Mouse (Mus musculus) erythroblast, embryonic 14.5 days (primary cell): ENCODE results near the gene Mgp. TPM values are rescaled to one million over a fixed set of nuclear protein-coding genes. Genes with fewer than 3 reads are reported as not detected.

Experiments used
- H3K27me3 ChIP-seq: 2 replicates; pipeline ENCODE4 v1.6.1; 2012; ENCODE audit warnings: inconsistent platforms; ENCODE audit not compliant: control insufficient read depth
- H3K36me3 ChIP-seq: 2 replicates; pipeline ENCODE4 v1.6.1; 2012; ENCODE audit warnings: mild to moderate bottlenecking, inconsistent platforms; ENCODE audit not compliant: control insufficient read depth
- H3K4me1 ChIP-seq: 2 replicates; pipeline ENCODE4 v1.6.1; 2012; ENCODE audit warnings: inconsistent platforms; ENCODE audit not compliant: control insufficient read depth
- H3K4me3 ChIP-seq: replicated peaks from 2 replicates; pipeline ENCODE3; 2012; ENCODE audit warnings: moderate library complexity, mild to moderate bottlenecking, inconsistent platforms
- H3K9me3 ChIP-seq: 2 replicates; pipeline ENCODE4 v1.6.1; 2012; ENCODE audit warnings: low read length, inconsistent platforms, mixed read lengths; ENCODE audit not compliant: control insufficient read depth
- GATA1 ChIP-seq: IDR thresholded peaks from 2 replicates; pipeline ENCODE4 v1.6.1; 2012; ENCODE audit warnings: low read length, inconsistent platforms, mixed read lengths
- TAL1 ChIP-seq: IDR thresholded peaks from 3 replicates; pipeline ENCODE4 v1.6.1; 2012; ENCODE audit warnings: low read length, inconsistent platforms, mixed read lengths
- polyA plus RNA-seq: library from polyadenylated mRNA; stranded (reverse); fragments of >175 nt; gene quantifications from 2 replicates; pipeline ENCODE4 v1.2.3, GENCODE M21; 2012

Mgp gene
- polyA plus RNA-seq, 1 experiment = not detected

DNA sequence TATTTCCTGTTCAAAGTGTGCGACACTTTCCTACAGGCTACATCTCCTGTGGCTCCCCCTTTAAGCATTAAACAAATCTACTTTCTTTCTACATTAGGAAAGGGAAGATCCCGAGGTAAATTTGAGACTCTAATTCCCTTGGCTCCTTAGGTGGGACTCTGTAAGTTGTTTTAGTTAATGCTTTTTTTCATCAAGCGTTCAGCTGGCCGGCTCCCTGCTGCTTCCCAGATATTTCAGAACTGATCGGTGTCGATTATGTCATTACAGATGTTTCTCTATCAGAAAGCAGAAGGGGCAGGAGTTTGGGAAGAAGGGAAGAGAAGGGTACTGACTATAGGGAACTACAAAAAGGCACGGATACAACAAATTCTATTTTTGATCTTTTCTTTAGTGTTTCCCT, 48.5 kb downstream of the Mgp start:
- Histone ChIP-seq H3K4me1 (peaks cover 22% of the 10 kb centered on the region), H3K27me3 (peaks cover 13% of the 10 kb centered on the region), H3K4me3 (peak overlapping the region; percentile 91), H3K36me3 (peaks cover 36% of the 10 kb centered on the region), H3K9me3 (no peaks in the 10 kb centered on the region)
- TF ChIP-seq GATA1 = no peak
- TF ChIP-seq TAL1 = no peak

DNA sequence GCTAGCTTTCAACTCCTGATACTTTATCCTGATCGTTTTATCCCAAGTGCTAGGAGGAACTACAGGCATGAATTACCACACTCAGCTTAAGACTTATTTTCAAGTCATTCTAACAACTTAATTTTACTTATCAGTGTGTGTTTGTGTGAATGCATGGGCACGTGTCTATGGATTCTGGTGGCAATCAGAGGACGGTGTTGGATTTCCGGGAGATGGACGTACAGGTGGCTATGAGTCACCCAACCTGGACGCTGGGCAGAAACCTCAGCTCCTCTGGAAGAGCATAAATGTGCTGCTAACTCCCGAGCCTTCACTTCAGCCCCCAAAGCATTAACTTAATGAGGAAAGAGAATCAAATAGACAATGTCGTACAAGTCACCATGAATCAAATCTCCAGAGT, 50.6 kb downstream of the Mgp start:
- Histone ChIP-seq H3K9me3 (no peaks in the 10 kb centered on the region), H3K4me1 (peaks cover 24% of the 10 kb centered on the region), H3K36me3 (peaks cover 57% of the 10 kb centered on the region), H3K27me3 (no peaks in the 10 kb centered on the region), H3K4me3 (no peak overlapping the region)
- TF ChIP-seq TAL1 (no peak), GATA1 (no peak)

Other genes with a start within 250 kb of the Mgp start
- 0.03 and 0.07 TPM in 2 replicates for gene Plbd1, start 213.9 kb downstream of the Mgp start, polyA plus RNA-seq
- gene Gucy2c, start 94.1 kb downstream of the Mgp start, polyA plus RNA-seq = not detected in 2 replicates
- 1.7 and 2.6 TPM in 2 replicates for gene Hist4h4, start 71.4 kb downstream of the Mgp start, polyA plus RNA-seq
- 137 and 209 TPM in 2 replicates for gene H2afj, start 67.6 kb downstream of the Mgp start, polyA plus RNA-seq
- 0.59 and 1.4 TPM in 2 replicates for gene BC049715, start 48.2 kb downstream of the Mgp start, polyA plus RNA-seq
- gene Wbp11, start 47.6 kb downstream of the Mgp start, polyA plus RNA-seq = 28.6 and 29.6 TPM in 2 replicates
- not detected in 2 replicates for gene Smco3, start 40.4 kb downstream of the Mgp start, polyA plus RNA-seq
- 2.1 and 2.2 TPM in 2 replicates for gene Art4, start 18.1 kb downstream of the Mgp start, polyA plus RNA-seq
- not detected in 2 replicates for gene Erp27, start 46.4 kb upstream of the Mgp start, polyA plus RNA-seq
- not detected in 2 replicates for gene Pde6h, start 48.0 kb upstream of the Mgp start, polyA plus RNA-seq
- 0.27 and 0.49 TPM in 2 replicates for gene Arhgdib, start 66.1 kb upstream of the Mgp start, polyA plus RNA-seq